Mouse (Mus musculus) limb, embryonic 15.5 days (tissue): ENCODE measurements around the gene Dnal1. TPM values are rescaled to one million over a fixed set of nuclear protein-coding genes. Genes with fewer than 3 reads are reported as not detected.

Experiments used
- ATAC-seq: fragments of 200-750 bp; cut with Nextera tagmentation; 2 replicates; pipeline ENCODE4 v1.8.0; 2017; ENCODE audit warnings: low read depth, moderate TSS enrichment; ENCODE audit not compliant: insufficient number of reproducible peaks, low FRiP score, low TSS enrichment
- H3K27ac ChIP-seq: fragments of 300-500 bp; sonication (generic); 2 replicates; pipeline ENCODE4 v1.5.1; 2015; ENCODE audit warnings: moderate library complexity, mild to moderate bottlenecking, inconsistent platforms
- H3K27me3 ChIP-seq: fragments of 300-500 bp; sonication (generic); 2 replicates; pipeline ENCODE4 v1.6.1; 2015; ENCODE audit warnings: inconsistent platforms
- H3K36me3 ChIP-seq: fragments of 300-500 bp; sonication (generic); 2 replicates; pipeline ENCODE4 v1.6.1; 2015; ENCODE audit warnings: inconsistent platforms
- H3K4me1 ChIP-seq: fragments of 300-500 bp; sonication (generic); 2 replicates; pipeline ENCODE4 v1.6.1; 2015; ENCODE audit warnings: inconsistent platforms
- H3K4me2 ChIP-seq: fragments of 300-500 bp; sonication (generic); 2 replicates; pipeline ENCODE4 v1.6.1; 2015; ENCODE audit warnings: mild to moderate bottlenecking, inconsistent platforms
- H3K4me3 ChIP-seq: fragments of 300-500 bp; sonication (generic); 2 replicates; pipeline ENCODE4 v1.5.1; 2015; ENCODE audit warnings: mild to moderate bottlenecking, inconsistent platforms
- H3K9ac ChIP-seq: fragments of 300-500 bp; sonication (generic); 2 replicates; pipeline ENCODE4 v1.6.1; 2015; ENCODE audit warnings: inconsistent platforms
- H3K9me3 ChIP-seq: fragments of 300-500 bp; sonication (generic); 2 replicates; pipeline ENCODE4 v1.6.1; 2016; ENCODE audit warnings: inconsistent platforms
- WGBS: fragments of 180-500 bp; shearing (Covaris S2); methylation state at CpG from one replicate; pipeline ENCODE4 v1.1.7; 2015; 5-methylcytosine and 5-hydroxymethylcytosine counted together
- polyA plus RNA-seq: library from polyadenylated mRNA; unstranded; fragments of >200 nt; fragmentation: Nextera tagmentation; extraction: Ambion mirVana; gene quantifications from 2 replicates; pipeline ENCODE4 v1.2.1, GENCODE M21; 2015

The Dnal1 gene
- polyA plus RNA-seq, 1 experiment from 2014 or later: 5.9 TPM

- H3K27ac ChIP-seq: peak overlapping the region; percentile 47; the same call in 1 of the 2 replicates
- peaks cover 16% of the 10 kb centered on the region for H3K4me1 ChIP-seq
- no peak overlapping the region for H3K4me3 ChIP-seq
- WGBS: 26% methylated on average over 8 of the region's 8 CpGs
- peaks cover 48% of the 10 kb centered on the region for H3K36me3 ChIP-seq
- H3K9me3 ChIP-seq: no peaks in the 10 kb centered on the region
- H3K9ac ChIP-seq: no peak overlapping the region
- H3K27me3 ChIP-seq: no peaks in the 10 kb centered on the region
- no peak for ATAC-seq
- H3K4me2 ChIP-seq: no peak overlapping the region
Measured at GRCm38 (mm10) chr12:84165631-84166373, 51.6 kb downstream of the Dnal1 start.

GRCm38 (mm10) chr12:84170610-84171009 is 56.4 kb downstream of the Dnal1 start:
- 85% methylated on average over 10 of the region's 10 CpGs for WGBS
- peaks cover 46% of the 10 kb centered on the region for H3K36me3 ChIP-seq
- H3K4me2 ChIP-seq: no peak overlapping the region
- peaks cover 40% of the 10 kb centered on the region for H3K4me1 ChIP-seq
- H3K9ac ChIP-seq: no peak overlapping the region
- no peak for ATAC-seq
- H3K4me3 ChIP-seq: no peak overlapping the region
- no peaks in the 10 kb centered on the region for H3K9me3 ChIP-seq
- no peaks in the 10 kb centered on the region for H3K27me3 ChIP-seq
- no peak overlapping the region for H3K27ac ChIP-seq

- no peak overlapping the region for H3K27ac ChIP-seq
- peaks cover 46% of the 10 kb centered on the region for H3K4me1 ChIP-seq
- no peak for ATAC-seq
- no peak overlapping the region for H3K4me2 ChIP-seq
- H3K36me3 ChIP-seq: peaks cover 42% of the 10 kb centered on the region
- no peaks in the 10 kb centered on the region for H3K9me3 ChIP-seq
- no peak overlapping the region for H3K4me3 ChIP-seq
- H3K27me3 ChIP-seq: no peaks in the 10 kb centered on the region
- no peak overlapping the region for H3K9ac ChIP-seq
- WGBS: 89% methylated on average over 3 of the region's 3 CpGs
Measured at GRCm38 (mm10) chr12:84172216-84172615, 58.0 kb downstream of the Dnal1 start.

GRCm38 (mm10) chr12:84172862-84173261 is 58.7 kb downstream of the Dnal1 start:
- Histone ChIP-seq H3K27me3 (no peaks in the 10 kb centered on the region), H3K4me3 (no peak overlapping the region), H3K9me3 (no peaks in the 10 kb centered on the region), H3K4me2 (no peak overlapping the region), H3K27ac (no peak overlapping the region), H3K4me1 (peaks cover 52% of the 10 kb centered on the region), H3K36me3 (peaks cover 42% of the 10 kb centered on the region), H3K9ac (no peak overlapping the region)
- no peak for ATAC-seq
- 90% methylated on average over 17 of the region's 17 CpGs for WGBS

GRCm38 (mm10) chr12:84173309-84173915 is 59.2 kb downstream of the Dnal1 start:
- peak overlapping the region; percentile 92 for H3K27ac ChIP-seq

GRCm38 (mm10) chr12:84174190-84174811 is 60.1 kb downstream of the Dnal1 start:
- no peaks in the 10 kb centered on the region for H3K27me3 ChIP-seq
- peak overlapping the region; percentile 92 for H3K27ac ChIP-seq
- ATAC-seq: no peak
- H3K9ac ChIP-seq: no peak overlapping the region
- H3K4me2 ChIP-seq: peak overlapping the region; percentile 64; the same call in 1 of the 2 replicates
- no peak overlapping the region for H3K4me3 ChIP-seq
- H3K4me1 ChIP-seq: peaks cover 66% of the 10 kb centered on the region
- 66% methylated on average over 9 of the region's 9 CpGs for WGBS
- peaks cover 42% of the 10 kb centered on the region for H3K36me3 ChIP-seq
- H3K9me3 ChIP-seq: no peaks in the 10 kb centered on the region

More at GRCm38 (mm10) chr12:84173309-84173915, 59.2 kb downstream of the Dnal1 start:
- no peaks in the 10 kb centered on the region for H3K9me3 ChIP-seq
- H3K4me3 ChIP-seq: no peak overlapping the region
- H3K4me1 ChIP-seq: peaks cover 57% of the 10 kb centered on the region
- no peak overlapping the region for H3K9ac ChIP-seq
- 81% methylated on average over 13 of the region's 13 CpGs for WGBS
- H3K27me3 ChIP-seq: no peaks in the 10 kb centered on the region
- no peak for ATAC-seq
- H3K4me2 ChIP-seq: no peak overlapping the region
- peaks cover 42% of the 10 kb centered on the region for H3K36me3 ChIP-seq

- H3K4me3 ChIP-seq: 0 out of 2 replicates have a peak overlapping the region, but pooled peaks have one; percentile 44
- no peaks in the 10 kb centered on the region for H3K9me3 ChIP-seq
- H3K9ac ChIP-seq: no peak overlapping the region
- 52% methylated on average over 6 of the region's 6 CpGs for WGBS
- H3K36me3 ChIP-seq: peaks cover 36% of the 10 kb centered on the region
- H3K4me2 ChIP-seq: peak overlapping the region; percentile 64
- ATAC-seq: no peak
- peak overlapping the region; percentile 92 for H3K27ac ChIP-seq
- H3K4me1 ChIP-seq: peaks cover 71% of the 10 kb centered on the region
- no peaks in the 10 kb centered on the region for H3K27me3 ChIP-seq
Measured at GRCm38 (mm10) chr12:84174871-84175270, 60.7 kb downstream of the Dnal1 start.

- Histone ChIP-seq H3K27ac (peak overlapping the region; percentile 92), H3K27me3 (no peaks in the 10 kb centered on the region), H3K4me2 (peak overlapping the region; percentile 64), H3K4me1 (peaks cover 79% of the 10 kb centered on the region), H3K4me3 (peak overlapping the region; percentile 44), H3K36me3 (peaks cover 32% of the 10 kb centered on the region), H3K9ac (peak overlapping the region; percentile 47), H3K9me3 (no peaks in the 10 kb centered on the region)
- peak; percentile 45 for ATAC-seq
- WGBS: under 1% methylated on average over 20 of the region's 20 CpGs
Measured at GRCm38 (mm10) chr12:84175659-84176061, 61.5 kb downstream of the Dnal1 start.

- ATAC-seq: no peak
- H3K9me3 ChIP-seq: no peaks in the 10 kb centered on the region
- 9% methylated on average over 12 of the region's 13 CpGs for WGBS
- H3K36me3 ChIP-seq: peaks cover 29% of the 10 kb centered on the region
- H3K27ac ChIP-seq: peak overlapping the region; percentile 92
- peak overlapping the region; percentile 64 for H3K4me2 ChIP-seq
- H3K9ac ChIP-seq: peak overlapping the region; percentile 47
- H3K4me1 ChIP-seq: peaks cover 85% of the 10 kb centered on the region
- peak overlapping the region; percentile 44 for H3K4me3 ChIP-seq
- no peaks in the 10 kb centered on the region for H3K27me3 ChIP-seq
Measured at GRCm38 (mm10) chr12:84176126-84176769, 62.1 kb downstream of the Dnal1 start.

GRCm38 (mm10) chr12:84176886-84177765 is 63.0 kb downstream of the Dnal1 start:
- Histone ChIP-seq H3K27ac (peak overlapping the region; percentile 92), H3K4me2 (peak overlapping the region; percentile 64), H3K27me3 (no peaks in the 10 kb centered on the region), H3K9ac (no peak overlapping the region), H3K36me3 (peaks cover 20% of the 10 kb centered on the region), H3K4me1 (peaks cover 94% of the 10 kb centered on the region), H3K9me3 (no peaks in the 10 kb centered on the region), H3K4me3 (no peak overlapping the region)
- WGBS: 47% methylated on average over 6 of the region's 6 CpGs
- ATAC-seq: no peak

GRCm38 (mm10) chr12:84178052-84178451 is 63.9 kb downstream of the Dnal1 start:
- Histone ChIP-seq H3K4me3 (no peak overlapping the region), H3K36me3 (peaks cover 13% of the 10 kb centered on the region), H3K4me1 (peaks cover 89% of the 10 kb centered on the region), H3K4me2 (no peak overlapping the region), H3K27ac (peak overlapping the region; percentile 92; the same call in 1 of the 2 replicates), H3K9ac (no peak overlapping the region), H3K9me3 (no peaks in the 10 kb centered on the region), H3K27me3 (no peaks in the 10 kb centered on the region)
- no peak for ATAC-seq
- WGBS: 54% methylated on average over 1 of the region's 1 CpGs
